Mouse (Mus musculus) neutrophil, adult 83 days (primary cell): ENCODE data around the gene Olfr1352. TPM values are rescaled to one million over a fixed set of nuclear protein-coding genes. Genes with fewer than 3 reads are reported as not detected.

Experiments used
- total RNA-seq, 2 experiments: library from RNA; stranded (reverse); gene quantifications; one replicate each; pipeline ENCODE4 v1.2.4; 2023

The Olfr1352 gene
- total RNA-seq: not detected

GRCm38 (mm10) chr10:78980750-78981149, at the start of gene Olfr1352:
Olfr1352 (plus strand) TSS chr10:78981050.

GRCm38 (mm10) chr10:78950336-78950735, 30.5 kb upstream of the Olfr1352 start, which contains the start of gene Olfr8:
Olfr8 (plus strand) TSS chr10:78950636.

GRCm38 (mm10) chr10:78963009-78963408, 17.8 kb upstream of the Olfr1352 start, which contains the start of gene Olfr1353:
Olfr1353 (plus strand) TSS chr10:78963309.

DNA sequence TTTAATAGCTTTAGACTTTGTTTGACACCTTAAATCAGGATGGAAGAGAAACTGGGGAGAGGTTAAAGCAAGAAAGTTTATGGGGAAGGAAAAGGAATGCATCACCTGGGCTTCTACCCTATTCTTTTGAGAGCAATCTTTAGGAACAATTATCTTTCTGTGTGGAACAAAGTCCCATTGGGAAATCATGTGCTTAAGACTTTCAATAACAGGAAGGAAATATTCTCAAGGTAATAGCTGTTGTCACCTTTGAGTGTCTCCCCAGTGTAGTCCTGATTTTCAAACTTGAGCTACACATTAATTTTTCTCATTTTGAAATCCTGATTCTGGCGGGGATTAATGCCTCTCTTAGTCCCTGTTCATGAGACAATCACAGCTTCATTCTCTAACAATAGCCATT, 31.3 kb downstream of the Olfr1352 start, which contains the start of gene Olfr1351:
Gene Olfr1351 (plus strand): TSS at position 301 of the 400 bp plus-strand sequence.

DNA sequence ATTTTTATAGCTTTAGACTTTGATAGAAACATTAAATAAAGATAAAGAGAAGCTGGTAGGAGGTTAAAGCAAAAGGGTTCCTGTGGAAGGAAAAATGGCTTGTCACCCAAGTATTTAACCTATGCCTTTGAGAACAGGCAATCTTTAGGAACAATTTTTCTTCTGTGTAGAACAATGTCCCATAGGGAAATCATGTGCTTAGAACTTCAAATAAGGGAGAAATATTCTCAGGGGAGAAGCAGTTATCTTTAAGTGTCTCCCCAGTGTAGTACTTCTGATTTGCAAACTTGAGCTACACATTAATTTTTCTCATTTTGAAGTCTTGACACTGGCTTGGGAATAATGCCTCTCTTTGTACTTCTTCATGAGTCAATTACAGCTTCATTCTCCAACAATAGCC, 47.6 kb downstream of the Olfr1352 start, which contains the start of gene Olfr57:
Gene Olfr57 (plus strand): TSS at position 301 of the 400 bp plus-strand sequence.

Other genes starting within 250 kb of the Olfr1352 start
- gene Ccdc105, start 228.0 kb upstream of the Olfr1352 start, total RNA-seq: not detected
- not detected for gene Slc1a6, start 200.6 kb upstream of the Olfr1352 start, total RNA-seq
- not detected for gene Olfr1356, start 128.9 kb upstream of the Olfr1352 start, total RNA-seq
- not detected for gene Olfr1355, start 105.5 kb upstream of the Olfr1352 start, total RNA-seq
- gene Olfr1354, start 67.9 kb upstream of the Olfr1352 start, total RNA-seq: not detected
- not detected for gene Olfr8, start 30.4 kb upstream of the Olfr1352 start, total RNA-seq
- not detected for gene Olfr1353, start 17.7 kb upstream of the Olfr1352 start, total RNA-seq
- gene Olfr1351, start 31.4 kb downstream of the Olfr1352 start, total RNA-seq: not detected
- not detected for gene Olfr57, start 47.7 kb downstream of the Olfr1352 start, total RNA-seq
- 1 to 10 TPM; 3.3 to 4.5 TPM for gene 2610008E11Rik, start 116.5 kb downstream of the Olfr1352 start, total RNA-seq
- not detected for gene Vmn2r80, start 167.7 kb downstream of the Olfr1352 start, total RNA-seq